Mouse (Mus musculus) lung, embryonic 14.5 days (tissue): ENCODE results near the gene Mecr. TPM values are rescaled to one million over a fixed set of nuclear protein-coding genes. Genes with fewer than 3 reads are reported as not detected.

Experiments used
- ATAC-seq: fragments of 200-750 bp; cut with Nextera tagmentation; 2 replicates; pipeline ENCODE4 v1.8.0; 2017; ENCODE audit warnings: mild to moderate bottlenecking, moderate TSS enrichment, moderate library complexity; ENCODE audit not compliant: insufficient read depth
- DNase-seq: peaks from one replicate; pipeline ENCODE4 v3.0.0-alpha.2; 2015
- H3K27ac ChIP-seq: fragments of 300-500 bp; sonication (generic); 2 replicates; pipeline ENCODE4 v1.5.1; 2014; ENCODE audit warnings: low read depth, mild to moderate bottlenecking, moderate library complexity
- H3K27me3 ChIP-seq: fragments of 300-500 bp; sonication (generic); 2 replicates; pipeline ENCODE4 v1.6.1; 2014; ENCODE audit warnings: low read length, control low read depth; ENCODE audit not compliant: insufficient read depth
- H3K36me3 ChIP-seq: fragments of 300-500 bp; sonication (generic); 2 replicates; pipeline ENCODE4 v1.6.1; 2014; ENCODE audit warnings: control low read depth; ENCODE audit not compliant: insufficient read depth
- H3K4me1 ChIP-seq: fragments of 300-500 bp; sonication (generic); 2 replicates; pipeline ENCODE4 v1.6.1; 2014; ENCODE audit warnings: antibody characterized with exemption, control low read depth; ENCODE audit not compliant: insufficient read depth
- H3K4me2 ChIP-seq: fragments of 300-500 bp; sonication (generic); 2 replicates; pipeline ENCODE4 v1.6.1; 2014; ENCODE audit warnings: mild to moderate bottlenecking
- H3K4me3 ChIP-seq: fragments of 300-500 bp; sonication (generic); 2 replicates; pipeline ENCODE4 v1.5.1; 2014; ENCODE audit warnings: low read depth, low read length
- H3K9ac ChIP-seq: fragments of 300-500 bp; sonication (generic); 2 replicates; pipeline ENCODE4 v1.6.1; 2014
- H3K9me3 ChIP-seq: fragments of 300-500 bp; sonication (generic); 2 replicates; pipeline ENCODE4 v1.6.1; 2016; ENCODE audit warnings: low read depth, low read length, control low read depth
- CTCF ChIP-seq: IDR thresholded peaks from 2 replicates; pipeline ENCODE4 v1.5.1; 2016; ENCODE audit warnings: antibody characterized with exemption, low read depth
- WGBS: fragments of 180-500 bp; shearing (Covaris S2); extraction: QIAGEN DNeasy Blood & Tissue Kit; methylation state at CpG from one replicate; pipeline ENCODE4 v1.1.7; 2014; 5-methylcytosine and 5-hydroxymethylcytosine counted together
- polyA plus RNA-seq: library from polyadenylated mRNA; unstranded; fragments of >200 nt; fragmentation: Nextera tagmentation; extraction: Ambion mirVana; gene quantifications from 2 replicates; pipeline ENCODE4 v1.2.1, GENCODE M21; 2014

The Mecr gene
- polyA plus RNA-seq, 1 experiment from 2014 or later, result 42.6 TPM

- peak overlapping the region; percentile 97 for H3K4me3 ChIP-seq
- peak overlapping the region; percentile 100 for H3K27ac ChIP-seq
- H3K4me2 ChIP-seq, result peak overlapping the region; percentile 86
- ATAC-seq, result no peak
- H3K27me3 ChIP-seq, result no peaks in the 10 kb centered on the region
- no peaks in the 10 kb centered on the region for H3K9me3 ChIP-seq
- 0 out of 2 replicates have a peak, but pooled peaks cover 4% of the 10 kb centered on the region for H3K36me3 ChIP-seq
- no peak for TF ChIP-seq CTCF
- DNase-seq, result no peak
- peaks cover 17% of the 10 kb centered on the region for H3K4me1 ChIP-seq
- 1% methylated on average over 20 of the region's 20 CpGs for WGBS
- peak overlapping the region; percentile 100 for H3K9ac ChIP-seq
Observed at GRCm38 (mm10) chr4:131874169-131874536, 30.9 kb downstream of the Mecr start.

GRCm38 (mm10) chr4:131874567-131874966 lies 31.3 kb downstream of the Mecr start:
- Histone ChIP-seq H3K27me3 (no peaks in the 10 kb centered on the region), H3K4me2 (peak overlapping the region; percentile 86), H3K36me3 (0 out of 2 replicates have a peak, but pooled peaks cover 4% of the 10 kb centered on the region), H3K27ac (peak overlapping the region; percentile 100), H3K9ac (peak overlapping the region; percentile 100), H3K4me3 (peak overlapping the region; percentile 97), H3K4me1 (peaks cover 17% of the 10 kb centered on the region), H3K9me3 (no peaks in the 10 kb centered on the region)
- ATAC-seq (no peak), DNase-seq (no peak)
- WGBS, result 3% methylated on average over 11 of the region's 11 CpGs
- no peak for TF ChIP-seq CTCF

GRCm38 (mm10) chr4:131875242-131875641 lies 32.0 kb downstream of the Mecr start:
- ATAC-seq, result no peak
- H3K9ac ChIP-seq, result peak overlapping the region; percentile 100
- H3K4me3 ChIP-seq, result peak overlapping the region; percentile 97
- WGBS, result 34% methylated on average over 3 of the region's 3 CpGs
- H3K36me3 ChIP-seq, result 0 out of 2 replicates have a peak, but pooled peaks cover 4% of the 10 kb centered on the region
- no peaks in the 10 kb centered on the region for H3K9me3 ChIP-seq
- H3K4me1 ChIP-seq, result peaks cover 17% of the 10 kb centered on the region
- no peak for TF ChIP-seq CTCF
- no peak overlapping the region for H3K27ac ChIP-seq
- H3K27me3 ChIP-seq, result no peaks in the 10 kb centered on the region
- H3K4me2 ChIP-seq, result peak overlapping the region; percentile 86
- no peak for DNase-seq

- Histone ChIP-seq H3K9ac (no peak overlapping the region), H3K36me3 (0 out of 2 replicates have a peak, but pooled peaks cover 4% of the 10 kb centered on the region), H3K4me1 (peaks cover 17% of the 10 kb centered on the region), H3K4me2 (peak overlapping the region; percentile 86; the same call in 1 of the 2 replicates), H3K27me3 (no peaks in the 10 kb centered on the region), H3K27ac (no peak overlapping the region), H3K9me3 (no peaks in the 10 kb centered on the region), H3K4me3 (no peak overlapping the region)
- DNase-seq (no peak), ATAC-seq (no peak)
- no peak for TF ChIP-seq CTCF
- WGBS, result 41% methylated on average over 2 of the region's 2 CpGs
Observed at GRCm38 (mm10) chr4:131876836-131877235, 33.6 kb downstream of the Mecr start.

- ATAC-seq (no peak), DNase-seq (no peak)
- Histone ChIP-seq H3K9me3 (no peaks in the 10 kb centered on the region), H3K36me3 (peaks cover 9% of the 10 kb centered on the region; the same call in 1 of the 2 replicates), H3K27me3 (no peaks in the 10 kb centered on the region), H3K4me3 (no peak overlapping the region), H3K9ac (no peak overlapping the region), H3K27ac (no peak overlapping the region), H3K4me1 (peaks cover 17% of the 10 kb centered on the region), H3K4me2 (no peak overlapping the region)
- 73% methylated on average over 1 of the region's 1 CpGs for WGBS
- no peak for TF ChIP-seq CTCF
Observed at GRCm38 (mm10) chr4:131879692-131880091, 36.4 kb downstream of the Mecr start.

GRCm38 (mm10) chr4:131881306-131881705 lies 38.0 kb downstream of the Mecr start:
- no peak overlapping the region for H3K4me2 ChIP-seq
- H3K9ac ChIP-seq, result no peak overlapping the region
- 56% methylated on average over 7 of the region's 7 CpGs for WGBS
- DNase-seq (no peak), ATAC-seq (no peak)
- no peaks in the 10 kb centered on the region for H3K27me3 ChIP-seq
- no peak overlapping the region for H3K4me3 ChIP-seq
- no peaks in the 10 kb centered on the region for H3K9me3 ChIP-seq
- H3K4me1 ChIP-seq, result peaks cover 11% of the 10 kb centered on the region
- peaks cover 22% of the 10 kb centered on the region for H3K36me3 ChIP-seq
- TF ChIP-seq CTCF, result no peak
- H3K27ac ChIP-seq, result no peak overlapping the region

GRCm38 (mm10) chr4:131883571-131883970 lies 40.3 kb downstream of the Mecr start:
- WGBS, result 69% methylated on average over 6 of the region's 6 CpGs
- H3K9me3 ChIP-seq, result no peaks in the 10 kb centered on the region
- H3K4me1 ChIP-seq, result no peaks in the 10 kb centered on the region
- no peak for ATAC-seq
- no peak overlapping the region for H3K4me2 ChIP-seq
- peaks cover 30% of the 10 kb centered on the region for H3K36me3 ChIP-seq
- no peak overlapping the region for H3K9ac ChIP-seq
- no peak for DNase-seq
- H3K4me3 ChIP-seq, result no peak overlapping the region
- no peak overlapping the region for H3K27ac ChIP-seq
- H3K27me3 ChIP-seq, result no peaks in the 10 kb centered on the region
- TF ChIP-seq CTCF, result no peak
